Mouse (Mus musculus): ENCODE measurements around the gene Htra1.

DNA sequence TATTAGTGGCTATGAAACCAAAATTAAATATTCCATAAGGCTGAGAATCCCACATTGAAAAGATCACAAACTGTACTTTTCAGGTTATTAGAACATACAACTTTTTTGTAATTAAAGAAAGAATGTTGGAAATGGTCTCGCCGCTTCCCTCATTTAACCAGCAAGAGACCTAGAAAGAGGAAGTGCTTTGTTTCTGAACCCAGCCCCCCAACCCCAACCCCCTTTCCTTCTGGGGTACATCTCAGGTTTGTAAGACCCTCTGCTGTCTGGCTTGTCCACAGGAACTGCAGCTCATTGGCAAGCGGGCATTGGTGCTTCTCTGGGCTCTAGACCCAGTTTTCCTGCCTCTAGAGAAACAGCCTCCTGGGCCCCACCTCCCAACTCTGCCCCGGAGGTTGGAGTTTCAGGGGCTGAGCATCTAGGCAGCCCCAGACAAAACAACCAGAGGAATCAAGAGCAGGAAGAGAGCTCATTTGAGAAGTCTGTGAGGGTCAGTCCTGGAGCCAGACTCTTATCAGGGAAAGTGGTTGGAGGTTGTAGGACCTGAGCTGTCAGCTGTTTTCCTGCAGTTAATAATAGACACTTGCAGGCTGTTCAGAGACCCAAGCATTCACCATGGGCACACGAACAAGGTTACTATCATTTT lies 12.8 kb downstream of the Htra1 start:
- TF ChIP-seq CTCF (IDR thresholded peaks at IDR 0.05; ENCODE audit: control insufficient read depth, insufficient read depth, low read length), result no peak
- no peak for TF ChIP-seq POLR2A (IDR thresholded peaks at IDR 0.05; ENCODE audit: borderline replicate concordance, control insufficient read depth, low read depth, low read length)

All from bone marrow, adult 2 months (tissue).